Mouse (Mus musculus): ENCODE results near the gene Bhlhe23.

GRCm38 (mm10) chr2:180824061-180824460, 47.4 kb upstream of the Bhlhe23 start:
- TF ChIP-seq CTCF (IDR thresholded peaks at IDR 0.05 in 2 of 3, conservative IDR thresholded peaks at IDR 0.05 in 1 of 3; ENCODE audit: control insufficient read depth in 1 of 3, insufficient read depth in 1 of 3, low read depth in 2 of 3, low read length in 3 of 3, poor library complexity in 1 of 3, severe bottlenecking in 1 of 3) = no peak
- no peak for TF ChIP-seq RCOR1 (IDR thresholded peaks at IDR 0.05; ENCODE audit: low read depth, low read length)
- TF ChIP-seq GATA1 (IDR thresholded peaks at IDR 0.05; ENCODE audit: low read depth, low read length) = no peak
- TF ChIP-seq SMC3 (IDR thresholded peaks at IDR 0.05; ENCODE audit: low read depth, low read length) = no peak

Measured in MEL (cell line).